Mouse (Mus musculus): Measurements from ENCODE around the gene Fbxo44. TPM values are rescaled to one million over a fixed set of nuclear protein-coding genes. Genes with fewer than 3 reads are reported as not detected.

Fbxo44 gene
- polyA plus RNA-seq, 1 experiment: 31.2 TPM

- no peak for DNase-seq
- WGBS: 86% methylated on average over 4 of the region's 4 CpGs
Observed at GRCm38 (mm10) chr4:148116657-148117056, 43.6 kb downstream of the Fbxo44 start.

GRCm38 (mm10) chr4:148115467-148115866, 44.8 kb downstream of the Fbxo44 start:
- Histone ChIP-seq H3K27ac (ENCODE audit: control insufficient read depth, insufficient read depth, low read length) (no peak overlapping the region), H3K36me3 (ENCODE audit: control insufficient read depth, insufficient read depth, low read length) (no peaks in the 10 kb centered on the region), H3K4me1 (replicated peaks; ENCODE audit: control insufficient read depth, insufficient read depth, low read length) (peaks cover 10% of the 10 kb centered on the region), H3K27me3 (ENCODE audit: control insufficient read depth, insufficient read depth, low read length) (no peaks in the 10 kb centered on the region), H3K4me3 (ENCODE audit: control insufficient read depth, insufficient read depth, low read length) (no peak overlapping the region)
- DNase-seq: peak; percentile 48
- WGBS: 5% methylated on average over 15 of the region's 15 CpGs
- TF ChIP-seq POLR2A (IDR thresholded peaks at IDR 0.05; ENCODE audit: control insufficient read depth, extremely low read depth, insufficient read depth, low read length, poor library complexity) (no peak), CTCF (IDR thresholded peaks at IDR 0.05; ENCODE audit: borderline replicate concordance, control insufficient read depth, extremely low read depth, insufficient read depth, low read length, poor library complexity) (peak; percentile 49; the same call in 1 of the 2 replicates)

More at GRCm38 (mm10) chr4:148116657-148117056, 43.6 kb downstream of the Fbxo44 start:
- Histone ChIP-seq H3K27me3 (ENCODE audit: control insufficient read depth, insufficient read depth, low read length) (no peaks in the 10 kb centered on the region), H3K4me3 (ENCODE audit: control insufficient read depth, insufficient read depth, low read length) (no peak overlapping the region), H3K27ac (ENCODE audit: control insufficient read depth, insufficient read depth, low read length) (no peak overlapping the region), H3K4me1 (replicated peaks; ENCODE audit: control insufficient read depth, insufficient read depth, low read length) (peaks cover 10% of the 10 kb centered on the region), H3K36me3 (ENCODE audit: control insufficient read depth, insufficient read depth, low read length) (no peaks in the 10 kb centered on the region)
- TF ChIP-seq CTCF (IDR thresholded peaks at IDR 0.05; ENCODE audit: borderline replicate concordance, control insufficient read depth, extremely low read depth, insufficient read depth, low read length, poor library complexity): no peak
- TF ChIP-seq POLR2A (IDR thresholded peaks at IDR 0.05; ENCODE audit: control insufficient read depth, extremely low read depth, insufficient read depth, low read length, poor library complexity): no peak

- peaks cover 10% of the 10 kb centered on the region for H3K4me1 ChIP-seq (replicated peaks; ENCODE audit: control insufficient read depth, insufficient read depth, low read length)
- WGBS: 9% methylated on average over 15 of the region's 15 CpGs
Observed at GRCm38 (mm10) chr4:148114758-148115391, 45.4 kb downstream of the Fbxo44 start.

GRCm38 (mm10) chr4:148112519-148112918, 47.8 kb downstream of the Fbxo44 start:
- Histone ChIP-seq H3K36me3 (ENCODE audit: control insufficient read depth, insufficient read depth, low read length) (no peaks in the 10 kb centered on the region), H3K27ac (ENCODE audit: control insufficient read depth, insufficient read depth, low read length) (no peak overlapping the region), H3K4me1 (replicated peaks; ENCODE audit: control insufficient read depth, insufficient read depth, low read length) (peaks cover 5% of the 10 kb centered on the region), H3K27me3 (ENCODE audit: control insufficient read depth, insufficient read depth, low read length) (no peaks in the 10 kb centered on the region), H3K4me3 (ENCODE audit: control insufficient read depth, insufficient read depth, low read length) (no peak overlapping the region)
- TF ChIP-seq POLR2A (IDR thresholded peaks at IDR 0.05; ENCODE audit: control insufficient read depth, extremely low read depth, insufficient read depth, low read length, poor library complexity) (no peak), CTCF (IDR thresholded peaks at IDR 0.05; ENCODE audit: borderline replicate concordance, control insufficient read depth, extremely low read depth, insufficient read depth, low read length, poor library complexity) (no peak)
- 89% methylated on average over 12 of the region's 12 CpGs for WGBS
- DNase-seq: no peak

More at GRCm38 (mm10) chr4:148114758-148115391, 45.4 kb downstream of the Fbxo44 start:
- TF ChIP-seq CTCF (IDR thresholded peaks at IDR 0.05; ENCODE audit: borderline replicate concordance, control insufficient read depth, extremely low read depth, insufficient read depth, low read length, poor library complexity): peak; percentile 97
- no peak for TF ChIP-seq POLR2A (IDR thresholded peaks at IDR 0.05; ENCODE audit: control insufficient read depth, extremely low read depth, insufficient read depth, low read length, poor library complexity)
- H3K27me3 ChIP-seq (ENCODE audit: control insufficient read depth, insufficient read depth, low read length): no peaks in the 10 kb centered on the region
- peak; percentile 87 for DNase-seq
- no peaks in the 10 kb centered on the region for H3K36me3 ChIP-seq (ENCODE audit: control insufficient read depth, insufficient read depth, low read length)
- H3K4me3 ChIP-seq (ENCODE audit: control insufficient read depth, insufficient read depth, low read length): no peak overlapping the region
- H3K27ac ChIP-seq (ENCODE audit: control insufficient read depth, insufficient read depth, low read length): no peak overlapping the region

GRCm38 (mm10) chr4:148109215-148109614, 51.1 kb downstream of the Fbxo44 start:
- no peaks in the 10 kb centered on the region for H3K4me1 ChIP-seq (replicated peaks; ENCODE audit: control insufficient read depth, insufficient read depth, low read length)
- H3K36me3 ChIP-seq (ENCODE audit: control insufficient read depth, insufficient read depth, low read length): no peaks in the 10 kb centered on the region
- H3K27ac ChIP-seq (ENCODE audit: control insufficient read depth, insufficient read depth, low read length): no peak overlapping the region
- TF ChIP-seq POLR2A (IDR thresholded peaks at IDR 0.05; ENCODE audit: control insufficient read depth, extremely low read depth, insufficient read depth, low read length, poor library complexity): no peak
- TF ChIP-seq CTCF (IDR thresholded peaks at IDR 0.05; ENCODE audit: borderline replicate concordance, control insufficient read depth, extremely low read depth, insufficient read depth, low read length, poor library complexity): no peak
- WGBS: 81% methylated on average over 5 of the region's 5 CpGs
- H3K27me3 ChIP-seq (ENCODE audit: control insufficient read depth, insufficient read depth, low read length): no peaks in the 10 kb centered on the region
- H3K4me3 ChIP-seq (ENCODE audit: control insufficient read depth, insufficient read depth, low read length): no peak overlapping the region
- DNase-seq: no peak

- no peaks in the 10 kb centered on the region for H3K27me3 ChIP-seq (ENCODE audit: control insufficient read depth, insufficient read depth, low read length)
- H3K4me3 ChIP-seq (ENCODE audit: control insufficient read depth, insufficient read depth, low read length): no peak overlapping the region
- no peak for DNase-seq
- 48% methylated on average over 7 of the region's 7 CpGs for WGBS
- no peaks in the 10 kb centered on the region for H3K4me1 ChIP-seq (replicated peaks; ENCODE audit: control insufficient read depth, insufficient read depth, low read length)
- no peaks in the 10 kb centered on the region for H3K36me3 ChIP-seq (ENCODE audit: control insufficient read depth, insufficient read depth, low read length)
- no peak overlapping the region for H3K27ac ChIP-seq (ENCODE audit: control insufficient read depth, insufficient read depth, low read length)
- TF ChIP-seq POLR2A (IDR thresholded peaks at IDR 0.05; ENCODE audit: control insufficient read depth, extremely low read depth, insufficient read depth, low read length, poor library complexity): no peak
- TF ChIP-seq CTCF (IDR thresholded peaks at IDR 0.05; ENCODE audit: borderline replicate concordance, control insufficient read depth, extremely low read depth, insufficient read depth, low read length, poor library complexity): no peak
Observed at GRCm38 (mm10) chr4:148108565-148109100, 51.6 kb downstream of the Fbxo44 start.
